Mouse (Mus musculus) megakaryocyte, embryonic 14.5 days (primary cell): ENCODE results near the gene Kif13a.

ENCODE experiments used
- FLI1 ChIP-seq: IDR thresholded peaks from 2 replicates; pipeline ENCODE4 v1.6.1; 2012; ENCODE audit warnings: low read length, inconsistent platforms, mixed read lengths
- GATA1 ChIP-seq: IDR thresholded peaks from 3 replicates; pipeline ENCODE4 v1.6.1; 2012; ENCODE audit warnings: mixed read lengths, low read length, inconsistent platforms, borderline replicate concordance

- TF ChIP-seq GATA1 (no peak), FLI1 (no peak)
Measured at GRCm38 (mm10) chr13:46902568-46903255, 27.0 kb downstream of the Kif13a start.
